Mouse (Mus musculus) small intestine, adult 2 months (tissue): Measurements from ENCODE around the gene Otulin.

Experiments
- CTCF ChIP-seq: fragments of 200-500 bp; IDR thresholded peaks from 2 replicates; pipeline ENCODE4 v1.5.1; 2012; ENCODE audit warnings: low read depth, mild to moderate bottlenecking, control low read depth, inconsistent platforms, low read length, moderate library complexity, mixed read lengths; ENCODE audit not compliant: insufficient replicate concordance, insufficient read length; ENCODE audit errors: extremely low read depth
- POLR2A ChIP-seq: fragments of 200-500 bp; IDR thresholded peaks from 2 replicates; pipeline ENCODE4 v1.6.1; 2012; ENCODE audit warnings: low read depth, mild to moderate bottlenecking, control low read depth, inconsistent platforms, low read length, moderate library complexity

DNA sequence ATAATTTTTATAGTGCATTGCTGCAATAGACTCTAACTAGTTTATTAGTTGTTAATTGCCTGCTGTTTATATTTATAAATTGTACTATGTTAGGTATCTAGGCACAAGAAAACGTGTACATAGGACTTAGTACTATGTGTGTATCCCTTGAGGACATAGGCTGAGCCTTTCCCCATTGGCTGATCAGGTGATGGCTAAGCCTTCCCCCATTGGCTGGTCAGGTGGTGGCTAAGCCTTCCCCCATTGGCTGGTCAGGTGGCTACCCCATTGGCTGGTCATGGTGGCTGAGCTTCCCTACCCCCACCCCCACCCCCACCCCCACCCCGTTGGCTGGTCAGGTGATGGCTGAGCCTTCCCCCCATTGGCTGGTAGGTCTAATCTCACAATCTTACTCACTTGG, 50.6 kb downstream of the Otulin start:
- TF ChIP-seq POLR2A (no peak), CTCF (no peak)
